ENCODE assay signal across 9 mouse cellular contexts in the genomic region with DNA sequence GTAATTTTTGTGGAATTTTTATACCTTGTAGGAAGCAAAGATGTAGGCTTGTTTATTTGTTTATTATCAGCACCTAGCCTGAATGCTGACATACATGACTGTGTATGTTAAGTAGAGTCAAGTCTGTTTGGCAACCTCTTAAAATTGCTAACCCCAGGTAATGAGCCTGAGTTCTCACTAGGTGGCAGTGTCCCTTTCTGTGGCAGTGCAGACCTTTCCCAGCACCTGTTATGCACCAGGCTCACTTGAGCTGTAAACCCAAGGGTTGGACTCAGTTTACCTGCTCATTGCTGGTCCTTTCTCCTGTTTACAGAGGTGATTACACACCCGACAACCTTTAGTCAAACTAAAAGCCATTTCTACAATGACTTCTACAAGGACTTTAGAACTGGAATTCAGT. TPM values are rescaled to one million over a fixed set of nuclear protein-coding genes. Genes with fewer than 3 reads are reported as not detected.
DNase-seq lines count a peak whose midpoint lies in the region; ATAC-seq and TF ChIP-seq lines count a peak whose summit lies in the region.
"Had no signal": no experiment of that assay in that cellular context is flagged by ENCODE, and none has a peak within 500 bp of the region (broad histone marks: within the 10 kb centered on the region; RNA-seq: fewer than 3 reads in every experiment).

No protein-coding gene starts in this region.

- 42% methylated on average over 1 of the region's 1 CpGs for WGBS in hindbrain, embryonic 11.5 days
- WGBS in liver, embryonic 14.5 days (ENCODE audit: insufficient replicate concordance), result 13% methylated on average over 1 of the region's 1 CpGs

- H3K27me3 ChIP-seq in hindbrain, embryonic 11.5 days (ENCODE audit: control insufficient read depth, insufficient read depth, low read length), result no peaks in the 10 kb centered on the region
- H3K27me3 ChIP-seq in liver, embryonic 14.5 days (ENCODE audit: control insufficient read depth, insufficient read depth, low read length), result no peaks in the 10 kb centered on the region
- H3K27me3 ChIP-seq: heart, embryonic 15.5 days had no signal

- DNase-seq in left cerebral cortex, adult 11 months (ENCODE audit: low spot score), result peak; percentile 29
- no peak for DNase-seq in left cerebral cortex, postnatal 36 days (ENCODE audit: low spot score in 2 of 2)
- peak; percentile 20 for DNase-seq in Muller cell, postnatal 12 days (ENCODE audit: inconsistent ontology term)
- peak; percentile 73 to 77 for DNase-seq in cerebellum, postnatal 14 days
- DNase-seq in hindbrain, embryonic 11.5 days (ENCODE audit: low spot score), result peak; percentile 59
- peak; percentile 24 to 34 (median 29) for DNase-seq in liver, embryonic 14.5 days (ENCODE audit: low read depth in 3 of 3, low spot score in 3 of 3)
- DNase-seq in retina, adult 2 months (ENCODE audit: low read depth, low spot score), result peak; percentile 23
- no peak for DNase-seq in gastrocnemius, postnatal 36 days

- no peak overlapping the region for H3K4me3 ChIP-seq in hindbrain, embryonic 11.5 days (ENCODE audit: low read depth, low read length)
- H3K4me3 ChIP-seq in liver, embryonic 14.5 days (ENCODE audit: insufficient read depth in 1 of 2, low read depth in 2 of 2, low read length in 2 of 2), result no peak overlapping the region
- H3K4me3 ChIP-seq: heart, embryonic 15.5 days had no signal

- no peak for ATAC-seq in hindbrain, embryonic 11.5 days (ENCODE audit: low FRiP score)
- 0 out of 2 replicates have a peak, but pooled peaks have one; percentile 37 for ATAC-seq in liver, embryonic 14.5 days (ENCODE audit: insufficient read depth)

- intact Hi-C loops in left cerebral cortex, postnatal 36 days (cut with DNase I), result loop anchor here (2.0 to 10.0 kb wide), 3 partner anchors 20 to 302 kb away; a partner anchor contains a TSS
- intact Hi-C loops in gastrocnemius, postnatal 36 days (cut with DNase I), result loop anchor here (2.0 kb wide), 1 partner anchor 194 kb away; no protein-coding TSS in a partner anchor

- H3K27ac ChIP-seq in hindbrain, embryonic 11.5 days (ENCODE audit: low read depth, low read length), result no peak overlapping the region
- no peak overlapping the region for H3K27ac ChIP-seq in liver, embryonic 14.5 days
- H3K27ac ChIP-seq: heart, embryonic 15.5 days had no signal

- no peaks in the 10 kb centered on the region for H3K4me1 ChIP-seq in hindbrain, embryonic 11.5 days (replicated peaks; ENCODE audit: control insufficient read depth, insufficient read depth, low read length)
- H3K4me1 ChIP-seq in liver, embryonic 14.5 days (replicated peaks; ENCODE audit: control insufficient read depth in 2 of 2, insufficient read depth in 2 of 2, low read length in 1 of 2), result no peaks in the 10 kb centered on the region; a peak in 1 of 4 replicates

- no peaks in the 10 kb centered on the region for H3K9me3 ChIP-seq in hindbrain, embryonic 11.5 days (ENCODE audit: control insufficient read depth, low read length)
- H3K9me3 ChIP-seq in liver, embryonic 14.5 days (ENCODE audit: control insufficient read depth, low read length), result no peaks in the 10 kb centered on the region
- H3K9me3 ChIP-seq: heart, embryonic 15.5 days had no signal

- TF ChIP-seq CTCF in liver, embryonic 14.5 days (IDR thresholded peaks at IDR 0.05; ENCODE audit: low read depth), result peak; percentile 87

- no peak overlapping the region for H3K9ac ChIP-seq in hindbrain, embryonic 11.5 days (ENCODE audit: low read depth, low read length)
- no peak overlapping the region for H3K9ac ChIP-seq in liver, embryonic 14.5 days (replicated peaks)
- H3K9ac ChIP-seq: heart, embryonic 15.5 days had no signal

- TF ChIP-seq EP300 in liver, embryonic 14.5 days (IDR thresholded peaks at IDR 0.05; ENCODE audit: low read depth), result no peak

- H3K36me3 ChIP-seq in hindbrain, embryonic 11.5 days (ENCODE audit: control insufficient read depth, insufficient read depth, low read length), result no peaks in the 10 kb centered on the region
- H3K36me3 ChIP-seq in liver, embryonic 14.5 days (replicated peaks; ENCODE audit: control insufficient read depth, insufficient read depth, low read depth), result no peaks in the 10 kb centered on the region
- H3K36me3 ChIP-seq: heart, embryonic 15.5 days had no signal

- H3K4me2 ChIP-seq in hindbrain, embryonic 11.5 days (replicated peaks; ENCODE audit: low read depth, low read length), result no peak overlapping the region
- no peak overlapping the region for H3K4me2 ChIP-seq in liver, embryonic 14.5 days (ENCODE audit: low read depth)
- H3K4me2 ChIP-seq: heart, embryonic 15.5 days had no signal

RNA-seq across cellular contexts. Expression of a gene that starts 40.3 kb away (rescaled TPM):
- total RNA-seq in left cerebral cortex, postnatal 36 days (2021), result 100 to 1,000 TPM; 132 to 191 TPM
- 23.1 and 23.2 TPM in 2 replicates for polyA plus RNA-seq in hindbrain, embryonic 11.5 days (2014; fragmentation: Nextera tagmentation; extraction: Ambion mirVana)
- polyA plus RNA-seq in liver, embryonic 14.5 days (2012; rRNA removed), result 3.5 and 4.2 TPM in 2 replicates
- polyA plus RNA-seq in liver, embryonic 14.5 days (2014; fragmentation: Nextera tagmentation; extraction: Ambion mirVana), result 4.6 and 5.3 TPM in 2 replicates
- total RNA-seq in gastrocnemius, postnatal 36 days (2021), result under 1 TPM; 0.91 to 0.94 TPM

Comparison
In these comparisons a context has a peak if more than half of its experiments do, and no peak if none do; other contexts are left out.
1. DNase-seq: peak in left cerebral cortex, adult 11 months (single experiment), Muller cell, postnatal 12 days (single experiment), cerebellum, postnatal 14 days (2 of 2), hindbrain, embryonic 11.5 days (single experiment), liver, embryonic 14.5 days (3 of 3) and retina, adult 2 months (single experiment); none in left cerebral cortex, postnatal 36 days (0 of 2) and gastrocnemius, postnatal 36 days (0 of 2).
2. RNA of a gene that starts 40.3 kb away (total RNA-seq): 132 to 191 TPM in left cerebral cortex, postnatal 36 days; 0.91 to 0.94 TPM in gastrocnemius, postnatal 36 days; every median in the first group is over 10 times any median in the second.